Mouse (Mus musculus) urinary bladder, adult 18-20 months (tissue): Measurements from ENCODE around the gene Dnah11.

Experiments used
- DNase-seq, 2 experiments: peaks; one replicate each; pipeline ENCODE4 v3.0.0; 2022; ENCODE audit warnings: low spot score in 2 of 2, mixed read lengths in 2 of 2

The Dnah11 gene

GRCm38 (mm10) chr12:118198386-118199093, at the start of gene Dnah11:
TSS of gene Dnah11 (minus strand) at chr12:118199043.
- peak; percentile 62 to 73 for DNase-seq

GRCm38 (mm10) chr12:118221182-118221581, 22.3 kb upstream of the Dnah11 start:
- no peak for DNase-seq

GRCm38 (mm10) chr12:118220062-118220461, 21.2 kb upstream of the Dnah11 start:
- DNase-seq: no peak

DNA sequence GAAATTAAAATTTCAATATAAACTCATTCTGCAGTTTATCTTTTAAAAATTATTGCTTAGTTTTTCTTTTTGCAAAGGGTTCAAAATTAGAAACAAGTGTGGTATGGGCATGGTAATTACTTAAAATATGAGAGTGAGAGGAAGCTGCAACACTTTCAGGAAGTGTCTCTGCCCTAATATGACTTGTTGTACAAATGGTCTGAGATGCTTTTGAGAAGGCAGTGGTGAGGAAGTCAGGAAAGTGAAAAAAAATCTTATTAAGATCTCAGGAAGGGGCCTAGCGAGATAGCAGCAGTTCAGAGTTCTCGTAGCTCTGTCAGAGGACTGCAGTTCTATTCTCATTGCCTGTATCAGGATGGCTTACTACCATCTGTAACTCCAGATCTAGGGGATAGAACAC, 13.3 kb upstream of the Dnah11 start:
- DNase-seq: no peak

DNA sequence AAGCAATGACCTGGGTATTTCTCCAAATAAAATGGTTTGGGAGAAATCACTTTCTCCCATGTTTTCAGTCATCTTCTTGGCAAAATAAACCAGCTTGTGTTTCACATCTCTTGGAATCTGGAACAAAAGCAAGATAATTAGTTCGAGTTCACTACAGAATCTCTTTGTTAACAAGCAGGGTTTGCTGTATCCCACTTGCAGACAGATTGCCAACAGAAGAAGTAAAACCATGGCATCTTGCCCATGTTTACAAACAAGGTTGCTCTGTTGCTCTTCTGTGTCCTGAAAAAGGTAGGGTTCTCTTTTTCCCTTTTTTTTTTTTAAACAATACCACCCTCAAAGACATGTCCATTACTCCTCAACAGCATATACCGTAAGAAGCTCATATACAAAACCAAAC, 2.3 kb downstream of the Dnah11 start:
- no peak for DNase-seq

GRCm38 (mm10) chr12:118189535-118189934, 9.3 kb downstream of the Dnah11 start:
- no peak for DNase-seq

DNA sequence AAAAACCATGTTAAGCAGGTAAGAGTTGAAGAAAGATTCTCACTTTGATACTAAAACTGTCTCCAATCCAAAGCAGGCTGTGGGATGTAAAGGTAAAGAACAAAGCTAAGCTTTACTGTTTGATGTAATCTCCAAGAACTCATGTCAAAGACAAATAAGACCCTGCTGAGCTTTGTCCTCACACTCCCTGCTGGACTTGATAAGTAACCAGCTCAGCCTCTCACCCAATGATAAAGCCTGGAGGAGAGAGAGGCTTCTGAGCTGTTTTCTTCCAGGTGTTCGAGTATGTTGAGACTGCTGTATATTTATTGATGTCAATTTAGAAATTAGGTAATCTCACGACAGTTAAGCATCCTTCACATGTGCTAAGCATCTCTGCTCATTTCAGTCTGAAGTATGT, 11.2 kb downstream of the Dnah11 start:
- no peak for DNase-seq

DNA sequence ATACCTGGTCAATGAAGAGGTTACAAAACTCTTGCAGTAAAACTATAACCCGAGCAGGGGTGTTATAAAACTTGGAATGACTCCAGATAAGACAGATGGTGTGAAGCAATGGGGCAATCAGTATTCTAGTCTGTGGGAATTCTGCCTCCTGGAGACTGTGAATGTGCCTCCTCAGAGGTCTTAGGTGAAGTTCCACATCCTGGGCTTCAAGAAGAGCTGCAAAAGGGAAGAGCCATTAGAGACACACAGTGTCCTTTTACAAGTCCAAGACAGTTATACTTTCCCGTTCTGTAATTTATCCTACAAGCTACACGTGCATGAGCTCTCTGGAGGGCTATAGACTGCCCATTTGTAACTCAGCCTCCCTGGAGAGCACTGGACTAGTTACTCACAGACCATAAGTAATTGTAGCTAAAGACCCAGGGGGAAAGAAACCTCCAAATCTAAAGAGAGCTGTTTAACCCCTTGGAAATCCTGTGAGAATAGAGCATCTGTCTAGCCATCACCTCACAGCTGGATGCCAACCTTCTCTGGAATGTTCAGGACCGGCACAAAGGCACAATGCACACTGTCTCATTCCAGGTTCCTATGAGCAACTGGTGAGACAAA, 11.9 kb downstream of the Dnah11 start:
- DNase-seq: no peak

DNA sequence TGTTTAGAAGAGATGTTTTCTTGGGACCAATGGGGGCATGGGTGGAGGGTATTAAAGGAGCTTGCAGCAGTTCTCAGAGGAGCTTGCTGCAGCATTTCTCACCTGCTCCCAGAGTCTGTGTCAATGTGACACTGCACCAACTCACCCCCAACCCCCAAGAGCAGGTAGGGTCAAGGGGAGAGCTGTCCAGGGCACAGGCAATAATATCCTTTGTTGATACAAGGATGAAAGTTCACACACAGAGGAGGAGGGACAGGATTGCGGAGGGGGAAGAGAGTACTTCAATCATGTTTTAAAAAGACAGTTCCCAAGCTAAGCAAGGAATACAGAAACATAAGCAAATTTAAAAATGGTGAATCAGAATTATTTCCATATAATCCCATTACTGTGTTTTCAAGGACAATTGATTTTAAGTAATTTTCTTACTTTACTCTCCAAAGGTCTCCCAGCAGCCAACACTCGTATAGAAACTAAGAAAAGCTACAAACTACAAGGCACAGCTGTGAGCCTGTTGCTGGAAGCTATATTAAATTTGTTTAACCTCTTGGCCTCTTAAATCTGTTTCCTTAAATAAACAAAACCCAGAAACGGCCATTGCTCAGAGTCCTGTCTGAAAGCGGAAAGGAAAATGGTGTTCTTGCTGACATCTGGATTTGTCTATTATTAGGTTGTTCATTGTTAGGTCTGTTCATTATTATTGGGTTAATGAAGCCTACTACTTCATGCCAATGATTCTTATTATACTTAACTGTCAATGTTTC, 12.5 kb downstream of the Dnah11 start:
- no peak for DNase-seq

DNA sequence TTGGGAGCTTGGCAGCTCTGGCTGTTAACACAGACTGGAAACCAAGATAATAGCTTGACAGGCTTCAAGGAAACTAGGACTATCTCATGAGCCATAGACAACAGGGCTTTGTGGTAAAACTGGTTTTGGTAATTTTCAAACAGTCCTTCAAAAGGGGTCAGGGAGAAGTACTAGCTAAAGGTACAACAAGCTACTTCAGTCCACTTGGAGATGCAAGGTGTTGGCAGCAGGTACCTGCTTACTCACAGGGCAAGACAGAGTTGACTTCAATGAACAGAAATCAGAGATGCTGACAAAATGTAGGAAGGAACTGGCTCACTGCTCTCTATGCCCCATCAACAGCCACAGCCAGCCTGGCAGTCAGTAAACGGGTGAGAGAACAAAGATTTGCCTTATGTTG, 14.1 kb downstream of the Dnah11 start:
- no peak for DNase-seq

DNA sequence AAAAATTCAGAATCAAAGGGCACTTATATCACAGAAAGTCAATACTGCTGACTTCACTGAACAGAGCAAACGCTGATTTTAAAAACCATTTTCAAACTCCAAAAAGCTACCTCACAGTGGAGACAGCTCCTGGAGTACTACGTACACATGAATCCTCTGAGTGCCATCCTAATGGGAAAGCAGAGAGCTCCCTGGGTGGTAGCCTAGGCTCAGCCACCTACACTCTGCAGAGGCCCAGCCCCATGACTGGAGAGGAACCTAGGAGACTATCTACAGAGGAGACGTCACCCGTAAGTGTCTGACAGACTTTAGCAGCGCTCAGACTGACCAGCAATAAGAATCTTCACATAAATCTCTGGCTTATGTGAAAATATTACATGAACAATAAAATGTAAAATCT, 21.1 kb downstream of the Dnah11 start:
- no peak for DNase-seq

DNA sequence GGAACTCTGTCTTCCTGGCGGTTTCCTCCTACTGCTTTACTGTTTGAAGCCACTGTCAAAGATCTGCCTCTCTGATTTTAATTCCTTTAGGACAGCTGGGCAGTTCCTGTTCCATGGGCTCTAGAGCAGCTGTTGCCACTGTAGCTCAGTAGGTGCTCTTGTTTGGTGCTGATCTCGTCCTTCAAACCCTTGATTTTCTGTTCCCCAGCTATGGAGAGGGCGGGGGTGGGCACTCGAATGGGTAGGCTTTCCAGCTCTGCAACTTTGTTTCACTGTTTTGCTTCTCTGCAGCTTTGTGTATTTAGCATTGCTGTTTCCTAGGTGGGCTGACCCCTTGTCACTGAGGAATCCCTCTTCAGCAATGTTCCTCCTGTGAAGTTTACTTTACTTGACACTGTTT, 34.1 kb downstream of the Dnah11 start:
- DNase-seq: no peak

- DNase-seq: no peak
These were observed 41.9 kb downstream of the Dnah11 start for GRCm38 (mm10) chr12:118156986-118157385.

- no peak for DNase-seq
These were observed 51.3 kb downstream of the Dnah11 start for GRCm38 (mm10) chr12:118147521-118148033.

GRCm38 (mm10) chr12:118128116-118128515, 70.7 kb downstream of the Dnah11 start:
- no peak for DNase-seq

DNA sequence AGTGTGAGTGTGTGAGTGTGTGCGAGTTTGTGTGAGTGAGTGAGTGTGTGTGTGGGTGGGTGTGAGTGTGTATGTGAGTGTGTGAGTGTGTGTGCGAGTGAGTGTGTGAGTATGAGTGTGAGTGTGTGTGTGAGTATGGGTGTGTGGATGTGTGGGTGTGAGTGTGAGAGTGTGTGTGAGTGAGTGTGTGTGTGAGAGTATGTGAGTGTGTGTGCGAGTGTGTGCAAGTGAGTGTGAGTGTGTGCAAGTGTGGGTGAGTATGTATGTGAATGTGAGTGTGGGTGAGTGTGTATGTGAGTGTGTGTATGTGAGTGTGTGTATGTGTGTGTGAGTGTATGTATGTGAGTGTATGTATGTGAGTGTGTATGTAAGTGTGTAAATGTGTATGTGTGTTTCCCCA, 79.2 kb downstream of the Dnah11 start:
- DNase-seq: no peak

DNA sequence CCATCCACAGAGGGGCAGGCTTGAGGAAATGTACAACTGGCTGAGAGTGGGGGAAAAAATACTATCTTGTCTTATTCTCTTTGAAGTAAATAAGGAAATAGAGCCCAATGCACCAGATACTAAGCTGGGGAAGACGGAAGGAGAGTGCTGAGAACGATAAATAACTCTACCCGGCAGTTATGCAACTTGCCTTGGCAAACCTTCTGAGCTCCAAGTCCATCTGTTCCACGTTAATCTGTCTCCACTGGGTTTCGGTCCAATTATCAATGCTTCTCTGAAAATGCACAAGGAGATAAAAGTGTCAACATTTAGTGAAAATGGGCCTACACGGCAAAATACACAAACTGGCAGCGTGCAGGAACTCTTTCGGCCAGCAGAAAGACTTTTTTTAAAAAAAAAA, 86.2 kb downstream of the Dnah11 start:
- peak in 1 of 2 experiments; percentile 1 for DNase-seq

DNA sequence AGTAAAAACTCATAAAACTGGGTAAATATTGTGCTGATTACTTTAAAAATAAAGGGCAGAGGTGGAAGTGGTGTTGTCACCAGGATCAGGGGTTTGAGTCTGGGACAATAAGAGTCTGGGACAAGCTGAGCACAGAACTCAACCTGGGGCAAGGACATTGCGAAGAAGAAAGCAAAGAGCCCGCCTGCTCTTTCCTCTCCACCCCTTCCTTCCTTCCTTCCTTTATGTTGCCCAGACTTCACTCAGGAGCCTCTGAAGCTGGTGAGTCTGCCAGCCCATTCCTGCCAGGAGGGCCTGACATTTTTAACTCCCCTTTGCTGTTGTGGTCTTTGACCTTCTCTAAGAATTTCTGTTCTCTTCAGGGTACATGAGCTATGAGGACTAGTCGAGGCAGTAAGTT, 86.9 kb downstream of the Dnah11 start:
- DNase-seq: no peak

DNA sequence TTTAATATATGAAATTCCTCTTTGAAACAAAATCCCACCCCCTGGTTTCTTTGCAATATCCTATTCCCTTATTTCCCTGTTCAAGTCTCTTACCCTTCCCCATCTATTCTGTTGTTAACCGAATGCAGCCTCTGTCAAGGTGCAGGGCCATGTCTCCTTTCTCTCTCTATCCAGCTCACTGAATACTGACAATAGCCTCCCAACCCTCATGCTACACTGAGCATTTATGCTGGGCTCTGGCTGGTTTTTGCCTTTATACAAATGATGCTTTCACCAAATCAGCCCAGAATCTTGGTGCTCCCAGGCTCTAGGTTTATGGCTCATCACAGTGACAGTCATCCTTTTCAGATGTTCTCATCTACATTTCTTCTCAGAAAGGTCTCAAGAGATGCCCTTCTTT, 91.1 kb downstream of the Dnah11 start:
- DNase-seq: no peak

DNA sequence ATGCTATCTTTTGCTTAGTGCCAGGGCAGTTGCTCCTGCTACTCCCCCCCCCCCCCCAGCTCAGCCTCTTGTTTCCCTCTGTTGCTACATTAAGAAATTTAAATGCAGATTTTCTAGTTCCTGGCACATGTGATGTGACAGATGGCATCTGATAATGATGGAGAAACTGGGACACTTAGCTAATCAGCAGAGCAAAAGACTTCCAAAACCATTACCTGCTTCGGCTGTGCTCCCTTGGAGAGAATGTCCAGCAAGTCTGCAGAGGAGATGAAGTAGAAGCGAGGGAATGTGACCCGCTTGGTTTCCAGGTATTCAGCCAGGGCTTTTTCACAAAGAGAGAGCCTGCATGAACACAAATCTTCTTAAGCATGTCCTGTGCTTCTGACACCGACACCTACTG, 94.3 kb downstream of the Dnah11 start:
- DNase-seq: no peak

- DNase-seq: no peak
These were observed 99.1 kb downstream of the Dnah11 start for GRCm38 (mm10) chr12:118099694-118100093.

DNA sequence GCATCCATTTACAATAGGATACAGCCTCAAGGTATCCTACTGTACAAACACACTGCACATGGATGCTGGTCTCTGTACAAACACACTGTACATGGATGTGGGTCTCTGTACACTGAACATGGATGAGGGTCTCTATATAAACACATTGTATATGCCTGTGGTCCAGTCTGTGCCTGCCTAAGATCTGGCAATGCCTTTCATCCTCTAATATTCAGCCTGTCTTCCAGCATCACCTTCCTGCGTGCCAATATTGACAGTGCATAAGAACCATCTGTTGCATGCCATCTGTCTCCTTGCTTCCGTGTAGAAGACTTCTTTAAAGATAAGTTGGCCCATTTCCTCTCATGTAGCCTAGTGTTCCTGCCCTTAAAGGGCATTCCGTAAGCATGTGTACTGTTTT, 100.6 kb downstream of the Dnah11 start:
- no peak for DNase-seq

DNA sequence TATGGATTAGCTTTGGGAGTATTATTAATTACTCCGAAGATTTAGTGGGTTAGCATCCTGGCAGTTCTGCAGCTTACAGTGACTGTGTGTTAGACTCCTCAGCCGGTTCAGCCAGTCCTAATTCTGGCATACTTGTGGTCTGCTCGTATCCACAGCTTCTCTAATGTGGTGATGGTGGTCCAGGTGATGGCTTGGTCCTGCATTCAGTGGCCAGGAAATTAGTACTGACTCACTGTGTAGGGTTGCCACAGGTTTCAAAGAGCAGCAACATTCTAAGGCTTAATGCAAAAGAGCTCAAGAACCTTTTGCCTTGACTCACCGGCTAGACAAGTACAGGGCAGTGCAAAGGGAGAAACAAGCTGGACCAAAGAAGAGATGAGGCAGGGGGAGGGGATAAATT, 103.9 kb downstream of the Dnah11 start:
- DNase-seq: no peak
